Mouse (Mus musculus): ENCODE data around the gene Pxmp4. TPM values are rescaled to one million over a fixed set of nuclear protein-coding genes. Genes with fewer than 3 reads are reported as not detected.

Pxmp4 gene
- total and polyA plus RNA-seq, 2 experiments from 2014 or later = 40.0 to 97.5 TPM

- DNase-seq (ENCODE audit: low spot score) (no peak), ATAC-seq (ENCODE audit: insufficient read depth, low read depth) (no peak)
- Histone ChIP-seq H3K4me2 (ENCODE audit: low read depth, low read length) (peak overlapping the region; percentile 98), H3K36me3 (replicated peaks; ENCODE audit: control insufficient read depth, insufficient read depth, low read length) (0 out of 2 replicates have a peak, but pooled peaks cover 8% of the 10 kb centered on the region), H3K27ac (ENCODE audit: low read depth) (peak overlapping the region; percentile 82), H3K9ac (replicated peaks; ENCODE audit: low read depth, low read length) (0 out of 2 replicates have a peak overlapping the region, but pooled peaks have one; percentile 9), H3K9me3 (replicated peaks; ENCODE audit: control insufficient read depth, low read length) (no peaks in the 10 kb centered on the region), H3K4me3 (ENCODE audit: low read depth, low read length) (0 out of 2 replicates have a peak overlapping the region, but pooled peaks have one; percentile 82), H3K4me1 (ENCODE audit: control insufficient read depth, insufficient read depth) (peaks cover 21% of the 10 kb centered on the region; the same call in 1 of the 2 replicates), H3K27me3 (ENCODE audit: control insufficient read depth, insufficient read depth, low read length) (no peaks in the 10 kb centered on the region)
- TF ChIP-seq EP300 (IDR thresholded peaks at IDR 0.05; ENCODE audit: low read depth) (no peak), CTCF (IDR thresholded peaks at IDR 0.05; ENCODE audit: low read depth) (no peak)
- 52% methylated on average over 2 of the region's 2 CpGs for WGBS
Observed at GRCm38 (mm10) chr2:154567766-154568165, 35.7 kb downstream of the Pxmp4 start.

DNA sequence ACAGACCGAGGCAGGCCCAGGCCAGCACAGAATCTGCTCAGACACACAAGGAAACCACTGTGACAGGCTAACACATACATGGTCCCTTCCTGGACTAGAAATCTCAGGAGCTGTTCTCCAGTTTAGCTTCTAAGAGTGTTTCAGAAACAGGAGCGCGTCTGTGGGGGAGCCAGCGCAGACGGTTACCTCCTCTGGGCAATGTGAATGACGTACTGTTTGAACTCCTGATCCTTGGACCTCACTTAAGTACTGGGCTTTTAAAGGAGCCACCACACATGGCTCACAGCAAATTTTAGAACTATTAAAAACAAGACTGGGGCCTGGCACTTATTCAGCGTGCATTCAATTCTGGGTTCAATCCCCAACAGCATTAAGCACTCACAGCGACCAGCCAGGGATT lies 36.9 kb downstream of the Pxmp4 start:
- peaks cover 21% of the 10 kb centered on the region; the same call in 1 of the 2 replicates for H3K4me1 ChIP-seq (ENCODE audit: control insufficient read depth, insufficient read depth)
- no peaks in the 10 kb centered on the region for H3K27me3 ChIP-seq (ENCODE audit: control insufficient read depth, insufficient read depth, low read length)
- H3K27ac ChIP-seq (ENCODE audit: low read depth) = no peak overlapping the region
- no peak overlapping the region for H3K4me3 ChIP-seq (ENCODE audit: low read depth, low read length)
- H3K9ac ChIP-seq (replicated peaks; ENCODE audit: low read depth, low read length) = no peak overlapping the region
- TF ChIP-seq EP300 (IDR thresholded peaks at IDR 0.05; ENCODE audit: low read depth) (no peak), CTCF (IDR thresholded peaks at IDR 0.05; ENCODE audit: low read depth) (no peak)
- 0 out of 2 replicates have a peak, but pooled peaks cover 10% of the 10 kb centered on the region for H3K36me3 ChIP-seq (replicated peaks; ENCODE audit: control insufficient read depth, insufficient read depth, low read length)
- H3K4me2 ChIP-seq (ENCODE audit: low read depth, low read length) = no peak overlapping the region
- ATAC-seq (ENCODE audit: insufficient read depth, low read depth) = no peak
- DNase-seq (ENCODE audit: low spot score) = no peak
- H3K9me3 ChIP-seq (replicated peaks; ENCODE audit: control insufficient read depth, low read length) = no peaks in the 10 kb centered on the region
- WGBS = 72% methylated on average over 8 of the region's 8 CpGs

GRCm38 (mm10) chr2:154565562-154565961 lies 37.9 kb downstream of the Pxmp4 start:
- Histone ChIP-seq H3K27me3 (ENCODE audit: control insufficient read depth, insufficient read depth, low read length) (no peaks in the 10 kb centered on the region), H3K9me3 (replicated peaks; ENCODE audit: control insufficient read depth, low read length) (no peaks in the 10 kb centered on the region), H3K36me3 (replicated peaks; ENCODE audit: control insufficient read depth, insufficient read depth, low read length) (0 out of 2 replicates have a peak, but pooled peaks cover 10% of the 10 kb centered on the region), H3K4me1 (ENCODE audit: control insufficient read depth, insufficient read depth) (peaks cover 21% of the 10 kb centered on the region; the same call in 1 of the 2 replicates), H3K4me2 (ENCODE audit: low read depth, low read length) (no peak overlapping the region), H3K27ac (ENCODE audit: low read depth) (no peak overlapping the region), H3K9ac (replicated peaks; ENCODE audit: low read depth, low read length) (no peak overlapping the region), H3K4me3 (ENCODE audit: low read depth, low read length) (no peak overlapping the region)
- TF ChIP-seq EP300 (IDR thresholded peaks at IDR 0.05; ENCODE audit: low read depth) (no peak), CTCF (IDR thresholded peaks at IDR 0.05; ENCODE audit: low read depth) (no peak)
- WGBS = 82% methylated on average over 3 of the region's 3 CpGs
- DNase-seq (ENCODE audit: low spot score) = no peak
- no peak for ATAC-seq (ENCODE audit: insufficient read depth, low read depth)

DNA sequence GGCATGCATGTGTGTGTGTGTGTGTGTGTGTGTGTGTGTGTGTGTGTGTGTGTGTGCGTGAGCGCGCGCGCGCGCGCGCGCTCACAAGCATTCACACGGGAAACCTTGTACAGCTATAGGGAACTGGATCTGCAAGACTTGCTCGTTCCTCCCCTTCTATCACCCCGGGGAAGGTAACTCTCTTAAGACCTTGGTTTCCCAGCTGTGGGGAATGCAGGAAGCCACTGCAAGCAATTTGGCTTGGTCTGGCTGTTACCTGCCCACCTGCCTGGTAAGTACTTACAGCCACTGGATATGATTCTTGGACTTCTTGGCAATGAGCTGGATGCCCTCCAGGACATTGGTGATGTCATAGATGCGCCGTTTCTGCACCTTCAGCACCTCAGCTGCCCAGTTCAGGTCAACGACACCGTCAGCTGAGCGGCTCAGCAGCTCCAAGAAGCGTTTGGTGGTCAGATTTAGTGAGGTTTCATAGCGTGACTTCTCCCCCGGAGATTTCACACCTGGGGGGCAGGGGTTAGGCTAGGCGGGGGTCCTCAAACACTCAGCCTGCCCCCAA lies 39.8 kb downstream of the Pxmp4 start:
- DNase-seq (ENCODE audit: low spot score) = no peak
- no peak for ATAC-seq (ENCODE audit: insufficient read depth, low read depth)
- Histone ChIP-seq H3K27ac (ENCODE audit: low read depth) (no peak overlapping the region), H3K4me2 (ENCODE audit: low read depth, low read length) (no peak overlapping the region), H3K9me3 (replicated peaks; ENCODE audit: control insufficient read depth, low read length) (no peaks in the 10 kb centered on the region), H3K4me1 (ENCODE audit: control insufficient read depth, insufficient read depth) (peaks cover 20% of the 10 kb centered on the region; the same call in 1 of the 2 replicates), H3K36me3 (replicated peaks; ENCODE audit: control insufficient read depth, insufficient read depth, low read length) (0 out of 2 replicates have a peak, but pooled peaks cover 10% of the 10 kb centered on the region), H3K4me3 (ENCODE audit: low read depth, low read length) (no peak overlapping the region), H3K27me3 (ENCODE audit: control insufficient read depth, insufficient read depth, low read length) (no peaks in the 10 kb centered on the region), H3K9ac (replicated peaks; ENCODE audit: low read depth, low read length) (no peak overlapping the region)
- TF ChIP-seq EP300 (IDR thresholded peaks at IDR 0.05; ENCODE audit: low read depth) = no peak
- no peak for TF ChIP-seq CTCF (IDR thresholded peaks at IDR 0.05; ENCODE audit: low read depth)
- WGBS = 89% methylated on average over 22 of the region's 22 CpGs

DNA sequence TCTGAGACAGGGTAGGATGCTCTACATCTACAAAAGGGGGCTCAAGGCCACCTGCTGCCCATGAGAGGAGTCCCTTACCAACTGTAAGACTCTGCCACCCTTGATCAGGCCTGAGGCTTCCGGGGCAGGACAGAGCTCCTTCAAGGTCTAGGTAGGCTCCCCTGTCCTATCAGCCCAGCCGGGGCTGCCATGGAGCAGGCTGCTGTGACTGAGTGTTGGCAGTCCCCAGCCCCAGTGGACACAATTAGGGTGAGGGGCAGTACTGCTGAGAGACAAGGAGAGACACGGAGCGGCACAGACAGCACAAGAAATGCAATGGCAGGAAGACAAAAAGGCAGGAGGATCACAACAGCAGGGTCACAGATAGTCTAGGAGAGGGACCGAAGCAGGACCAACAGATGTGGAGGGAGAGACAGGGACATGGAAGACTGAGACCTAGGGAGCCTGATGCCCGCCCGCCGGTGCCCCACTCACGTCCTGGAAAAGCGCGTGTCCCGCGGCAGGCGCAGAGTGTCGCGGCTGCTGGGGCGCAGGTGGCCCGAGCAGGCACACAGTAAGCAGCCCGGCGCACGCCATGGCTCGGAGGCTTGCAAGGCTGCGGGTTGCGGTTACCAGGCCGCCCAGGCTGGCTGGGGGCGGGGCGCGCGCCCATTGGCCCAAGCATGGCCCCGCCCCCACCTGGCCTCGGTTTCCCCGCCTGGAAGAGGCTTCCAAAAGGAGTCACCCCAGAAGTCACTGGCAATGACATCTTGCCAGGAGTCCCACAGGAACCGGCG lies 45.1 kb downstream of the Pxmp4 start, which contains the start of gene Necab3:
Gene Necab3 (minus strand): TSS at position 627 of the 776 bp plus-strand sequence.
- ATAC-seq (ENCODE audit: insufficient read depth, low read depth) = no peak
- peaks cover 11% of the 10 kb centered on the region; the same call in 1 of the 2 replicates for H3K4me1 ChIP-seq (ENCODE audit: control insufficient read depth, insufficient read depth)
- peak within 1 kb of the TSS; percentile 64 for H3K4me2 ChIP-seq (ENCODE audit: low read depth, low read length)
- 0 out of 2 replicates have a peak, but pooled peaks cover 7% of the 10 kb centered on the region for H3K36me3 ChIP-seq (replicated peaks; ENCODE audit: control insufficient read depth, insufficient read depth, low read length)
- peak within 1 kb of the TSS; percentile 9; the same call in 1 of the 2 replicates for H3K9ac ChIP-seq (replicated peaks; ENCODE audit: low read depth, low read length)
- TF ChIP-seq CTCF (IDR thresholded peaks at IDR 0.05; ENCODE audit: low read depth) (no peak), EP300 (IDR thresholded peaks at IDR 0.05; ENCODE audit: low read depth) (no peak)
- peak within 1 kb of the TSS; percentile 36 for H3K27ac ChIP-seq (ENCODE audit: low read depth)
- H3K9me3 ChIP-seq (replicated peaks; ENCODE audit: control insufficient read depth, low read length) = no peaks in the 10 kb centered on the region
- 7% methylated on average over 27 of the region's 34 CpGs for WGBS
- no peak for DNase-seq (ENCODE audit: low spot score)
- H3K27me3 ChIP-seq (ENCODE audit: control insufficient read depth, insufficient read depth, low read length) = no peaks in the 10 kb centered on the region; the same call in 1 of the 2 replicates
- H3K4me3 ChIP-seq (ENCODE audit: low read depth, low read length) = peak within 1 kb of the TSS; percentile 33
